8 mouse cellular contexts compared by ENCODE assay signal in the genomic region with DNA sequence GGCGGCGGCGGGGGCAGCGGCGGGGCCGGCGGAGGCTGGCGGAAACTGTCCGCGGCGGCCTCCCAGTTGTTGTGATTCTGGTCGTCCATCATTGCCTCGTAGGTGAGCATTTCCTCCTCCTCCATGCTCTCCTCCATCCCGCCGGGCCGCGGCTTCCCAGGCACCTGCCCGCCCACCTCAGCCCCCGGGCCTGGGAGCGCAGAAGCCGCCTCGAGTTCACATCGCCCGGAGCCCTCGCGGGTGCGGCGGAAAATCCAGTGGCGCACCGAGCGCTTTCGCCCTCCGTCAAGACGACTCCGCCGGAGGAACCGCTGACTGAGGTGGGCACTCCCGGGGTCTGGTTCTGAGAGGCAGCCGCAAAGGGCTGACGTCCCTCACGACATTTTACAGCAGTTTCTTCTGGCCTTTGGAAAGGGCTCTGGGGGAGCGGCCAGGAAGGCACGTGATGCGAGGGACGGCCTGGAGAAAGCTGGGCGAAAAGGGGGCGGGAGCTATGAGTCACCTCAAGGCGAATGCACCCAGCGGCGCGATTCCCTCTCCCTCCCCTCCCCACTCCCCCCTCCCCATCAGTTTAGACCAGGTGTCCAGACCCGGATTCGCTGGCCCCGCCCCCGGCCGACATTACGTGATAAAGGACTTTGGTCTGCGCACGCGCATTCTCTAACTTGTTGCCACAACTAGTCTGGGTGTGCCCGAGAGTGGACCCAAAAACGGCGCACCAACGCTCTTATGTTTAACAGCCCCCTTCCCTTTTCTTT. TPM values are rescaled to one million over a fixed set of nuclear protein-coding genes. Genes with fewer than 3 reads are reported as not detected.
DNase-seq lines count a peak whose midpoint lies in the region; ATAC-seq lines count a peak whose summit lies in the region.

A gene (minus strand): TSS at position 444 of the 758 bp plus-strand sequence.

- H3K4me3 ChIP-seq in intestine, embryonic 14.5 days (ENCODE audit: low read depth, low read length): peak within 1 kb of the TSS; percentile 97

- peak; percentile 99 for ATAC-seq in intestine, embryonic 14.5 days (replicated peaks; ENCODE audit: low FRiP score, low TSS enrichment, low read depth)

- intact Hi-C loops in left cerebral cortex, postnatal 14 days (cut with DNase I): loop anchor here (5.0 kb wide), 1 partner anchor 177 kb away; a partner anchor contains a TSS

- DNase-seq in adrenal gland, adult 18-20 months (ENCODE audit: low spot score in 2 of 2): peak; percentile 93
- peak; percentile 98 for DNase-seq in embryo, embryonic 11 days
- DNase-seq in gastrocnemius, postnatal 25 days: peak; percentile 97
- peak; percentile 98 for DNase-seq in intestine, embryonic 14.5 days (ENCODE audit: low spot score)
- peak; percentile 95 to 97 for DNase-seq in left cerebral cortex, postnatal 14 days (ENCODE audit: low spot score in 2 of 2)
- peak; percentile 98 for DNase-seq in mesoderm, embryonic 11.5 days (ENCODE audit: low read depth, low spot score)
- DNase-seq in right cerebral cortex, postnatal 36 days (ENCODE audit: low spot score in 2 of 2): peak; percentile 96
- DNase-seq in yolk sac, embryonic 10.5 days (ENCODE audit: low spot score): peak; percentile 100

- no peaks in the 10 kb centered on the region for H3K9me3 ChIP-seq in intestine, embryonic 14.5 days (ENCODE audit: control insufficient read depth, low read length)

- peak within 1 kb of the TSS; percentile 83 for H3K4me2 ChIP-seq in intestine, embryonic 14.5 days (ENCODE audit: low read length)

- H3K27ac ChIP-seq in intestine, embryonic 14.5 days (ENCODE audit: low read depth): peak within 1 kb of the TSS; percentile 92

- H3K9ac ChIP-seq in intestine, embryonic 14.5 days (ENCODE audit: low read length): peak within 1 kb of the TSS; percentile 91

- no peaks in the 10 kb centered on the region for H3K27me3 ChIP-seq in intestine, embryonic 14.5 days (replicated peaks; ENCODE audit: control insufficient read depth, insufficient read depth, low read length)

- under 1% methylated on average over 64 of the region's 64 CpGs for WGBS in intestine, embryonic 14.5 days

- H3K4me1 ChIP-seq in intestine, embryonic 14.5 days (replicated peaks; ENCODE audit: control insufficient read depth, insufficient read depth, low read length): peaks cover 12% of the 10 kb centered on the region; the same call in 1 of the 2 replicates

- H3K36me3 ChIP-seq in intestine, embryonic 14.5 days (ENCODE audit: control insufficient read depth, insufficient read depth, low read length): no peaks in the 10 kb centered on the region; the same call in 1 of the 2 replicates

RNA-seq across cellular contexts. Expression of the gene that starts here (rescaled TPM):
- total RNA-seq in adrenal gland, adult 18-20 months (2021): 10 to 100 TPM; 42.9 to 49.3 TPM
- 10 to 100 TPM; 29.8 to 29.9 TPM for total RNA-seq in gastrocnemius, postnatal 25 days (2021)
- polyA plus RNA-seq in intestine, embryonic 14.5 days (2014; fragmentation: Nextera tagmentation; extraction: Ambion mirVana): 23.9 and 25.3 TPM in 2 replicates
- total RNA-seq in left cerebral cortex, postnatal 14 days (2021): 10 to 100 TPM; 50.2 to 51.8 TPM

Comparison
In these comparisons a context has a peak if more than half of its experiments do, and no peak if none do; other contexts are left out.
1. Peak in every context shown above with its lines: DNase-seq, ATAC-seq, H3K4me3 ChIP-seq and H3K27ac ChIP-seq.